In the genomic region with DNA sequence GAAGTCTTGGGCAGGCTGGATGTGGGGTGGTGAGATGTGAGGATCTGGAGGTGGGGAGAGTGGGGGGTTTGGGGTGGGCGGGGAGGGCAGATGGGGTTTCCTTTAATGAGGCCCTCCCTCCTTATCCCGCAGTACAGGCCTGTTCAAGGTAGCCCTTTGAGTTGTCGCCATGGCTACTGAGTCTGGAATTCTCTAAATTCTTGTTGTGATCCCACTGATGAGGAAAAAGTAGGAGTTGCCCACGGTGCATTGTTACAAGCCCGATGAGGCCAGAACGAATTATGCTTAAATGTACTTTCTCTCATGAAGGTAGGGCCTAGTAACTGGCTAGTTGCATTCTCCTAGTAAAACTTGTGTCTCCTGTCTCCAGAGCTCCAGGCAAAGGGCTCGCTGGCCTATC, we compare ENCODE assay signal across 24 mouse cellular contexts. TPM values are rescaled to one million over a fixed set of nuclear protein-coding genes. Genes with fewer than 3 reads are reported as not detected.
DNase-seq lines count a peak whose midpoint lies in the region; ATAC-seq lines count a peak whose summit lies in the region.
"Had no signal": no experiment of that assay in that cellular context is flagged by ENCODE, and none has a peak within 500 bp of the region (broad histone marks: within the 10 kb centered on the region; RNA-seq: fewer than 3 reads in every experiment).

No protein-coding gene starts in this region.

- intact Hi-C loops in heart, postnatal 36 days (cut with DNase I) = no loop called here

- H3K27ac ChIP-seq in forebrain, embryonic 11.5 days (ENCODE audit: low read depth, low read length) = 0 out of 2 replicates have a peak overlapping the region, but pooled peaks have one; percentile 37
- H3K27ac ChIP-seq in forebrain, embryonic 13.5 days = no peak overlapping the region
- peak overlapping the region; percentile 55 for H3K27ac ChIP-seq in midbrain, embryonic 10.5 days (replicated peaks)
- H3K27ac ChIP-seq in midbrain, embryonic 16.5 days (ENCODE audit: low read length) = no peak overlapping the region
- H3K27ac ChIP-seq in intestine, embryonic 15.5 days = no peak overlapping the region
- H3K27ac ChIP-seq: embryonic facial prominence, embryonic 13.5 days; gastrocnemius, adult 2 months; hindbrain, embryonic 12.5 days; hindbrain, postnatal 0 days had no signal

- 29% methylated on average over 7 of the region's 7 CpGs for WGBS in forebrain, embryonic 11.5 days
- WGBS in forebrain, embryonic 13.5 days = 19% methylated on average over 7 of the region's 7 CpGs
- WGBS in midbrain, embryonic 10.5 days = 29% methylated on average over 7 of the region's 7 CpGs
- WGBS in midbrain, embryonic 16.5 days = 19% methylated on average over 7 of the region's 7 CpGs
- WGBS in intestine, embryonic 15.5 days = 57% methylated on average over 7 of the region's 7 CpGs

- 0 out of 2 replicates have a peak, but pooled peaks have one; percentile 36 for ATAC-seq in forebrain, embryonic 11.5 days (replicated peaks; ENCODE audit: low FRiP score)
- no peak for ATAC-seq in forebrain, embryonic 13.5 days
- ATAC-seq in midbrain, embryonic 16.5 days = no peak
- no peak for ATAC-seq in intestine, embryonic 15.5 days
- ATAC-seq: hindbrain, postnatal 0 days; intestine, embryonic 16.5 days; Patski had no signal

- H3K36me3 ChIP-seq in forebrain, embryonic 11.5 days (ENCODE audit: control insufficient read depth, insufficient read depth, low read length) = no peaks in the 10 kb centered on the region
- H3K36me3 ChIP-seq in forebrain, embryonic 13.5 days (ENCODE audit: poor library complexity, severe bottlenecking) = no peaks in the 10 kb centered on the region
- no peaks in the 10 kb centered on the region for H3K36me3 ChIP-seq in midbrain, embryonic 10.5 days
- H3K36me3 ChIP-seq in midbrain, embryonic 16.5 days (ENCODE audit: control insufficient read depth, insufficient read depth, low read length) = no peaks in the 10 kb centered on the region
- no peaks in the 10 kb centered on the region for H3K36me3 ChIP-seq in intestine, embryonic 15.5 days
- H3K36me3 ChIP-seq: embryonic facial prominence, embryonic 13.5 days; heart, embryonic 12.5 days; hindbrain, embryonic 12.5 days had no signal

- H3K9ac ChIP-seq in forebrain, embryonic 11.5 days (ENCODE audit: low read length) = no peak overlapping the region
- H3K9ac ChIP-seq in forebrain, embryonic 13.5 days = no peak overlapping the region
- H3K9ac ChIP-seq in midbrain, embryonic 16.5 days (ENCODE audit: low read depth, low read length) = no peak overlapping the region
- H3K9ac ChIP-seq in intestine, embryonic 15.5 days = no peak overlapping the region
- H3K9ac ChIP-seq: embryonic facial prominence, embryonic 13.5 days; heart, embryonic 12.5 days; hindbrain, embryonic 12.5 days had no signal

- H3K4me1 ChIP-seq in forebrain, embryonic 11.5 days (replicated peaks; ENCODE audit: control insufficient read depth, insufficient read depth, low read length) = 0 out of 2 replicates have a peak, but pooled peaks cover 2% of the 10 kb centered on the region
- no peaks in the 10 kb centered on the region for H3K4me1 ChIP-seq in forebrain, embryonic 13.5 days
- peaks cover 9% of the 10 kb centered on the region for H3K4me1 ChIP-seq in midbrain, embryonic 10.5 days
- no peaks in the 10 kb centered on the region for H3K4me1 ChIP-seq in midbrain, embryonic 16.5 days (ENCODE audit: control insufficient read depth, insufficient read depth, low read length)
- H3K4me1 ChIP-seq in intestine, embryonic 15.5 days (replicated peaks) = no peaks in the 10 kb centered on the region
- H3K4me1 ChIP-seq: embryonic facial prominence, embryonic 13.5 days; heart, embryonic 12.5 days; hindbrain, embryonic 12.5 days had no signal

- DNase-seq in forebrain, embryonic 11.5 days (ENCODE audit: low spot score) = no peak
- peak; percentile 25 for DNase-seq in midbrain, embryonic 10.5 days (ENCODE audit: low spot score)
- peak; percentile 22 for DNase-seq in embryo, embryonic 11 days
- DNase-seq in heart, postnatal 36 days = no peak
- DNase-seq in right cerebral cortex, postnatal 25 days = no peak
- DNase-seq: adrenal gland, adult 8-10 months; adrenal gland, postnatal 36 days; cerebellum, adult 11 months; cerebellum, adult 8-10 months; cerebellum, postnatal 14 days; gastrocnemius, adult 2 months; gastrocnemius, postnatal 25 days; kidney, adult 2 months had no signal

- H3K4me3 ChIP-seq in forebrain, embryonic 11.5 days (ENCODE audit: low read depth, low read length) = no peak overlapping the region
- no peak overlapping the region for H3K4me3 ChIP-seq in forebrain, embryonic 13.5 days
- H3K4me3 ChIP-seq in midbrain, embryonic 10.5 days = no peak overlapping the region
- H3K4me3 ChIP-seq in midbrain, embryonic 16.5 days (ENCODE audit: low read depth, low read length) = no peak overlapping the region
- no peak overlapping the region for H3K4me3 ChIP-seq in intestine, embryonic 15.5 days (replicated peaks)
- H3K4me3 ChIP-seq: embryonic facial prominence, embryonic 13.5 days; gastrocnemius, adult 2 months; heart, embryonic 12.5 days; hindbrain, embryonic 12.5 days had no signal

- no peaks in the 10 kb centered on the region for H3K9me3 ChIP-seq in forebrain, embryonic 11.5 days (ENCODE audit: control insufficient read depth, low read length)
- no peaks in the 10 kb centered on the region for H3K9me3 ChIP-seq in forebrain, embryonic 13.5 days (replicated peaks)
- H3K9me3 ChIP-seq in midbrain, embryonic 10.5 days (replicated peaks) = 0 out of 2 replicates have a peak, but pooled peaks cover 3% of the 10 kb centered on the region
- no peaks in the 10 kb centered on the region for H3K9me3 ChIP-seq in midbrain, embryonic 16.5 days (replicated peaks; ENCODE audit: control insufficient read depth, low read length, poor library complexity, severe bottlenecking)
- no peaks in the 10 kb centered on the region for H3K9me3 ChIP-seq in intestine, embryonic 15.5 days
- H3K9me3 ChIP-seq: embryonic facial prominence, embryonic 13.5 days; hindbrain, embryonic 12.5 days had no signal

- no peak overlapping the region for H3K4me2 ChIP-seq in forebrain, embryonic 11.5 days (ENCODE audit: low read depth, low read length, severe bottlenecking)
- H3K4me2 ChIP-seq in forebrain, embryonic 13.5 days = no peak overlapping the region
- H3K4me2 ChIP-seq in midbrain, embryonic 16.5 days (ENCODE audit: low read length) = no peak overlapping the region
- no peak overlapping the region for H3K4me2 ChIP-seq in intestine, embryonic 15.5 days (replicated peaks)
- H3K4me2 ChIP-seq: embryonic facial prominence, embryonic 13.5 days; heart, embryonic 12.5 days; hindbrain, embryonic 12.5 days had no signal

- no peaks in the 10 kb centered on the region for H3K27me3 ChIP-seq in forebrain, embryonic 11.5 days (ENCODE audit: control insufficient read depth, insufficient read depth, low read length)
- H3K27me3 ChIP-seq in forebrain, embryonic 13.5 days = no peaks in the 10 kb centered on the region
- no peaks in the 10 kb centered on the region for H3K27me3 ChIP-seq in midbrain, embryonic 10.5 days (ENCODE audit: low read depth, poor library complexity, severe bottlenecking)
- no peaks in the 10 kb centered on the region for H3K27me3 ChIP-seq in midbrain, embryonic 16.5 days (ENCODE audit: control insufficient read depth, insufficient read depth, low read depth, low read length)
- H3K27me3 ChIP-seq in intestine, embryonic 15.5 days (replicated peaks) = no peaks in the 10 kb centered on the region
- H3K27me3 ChIP-seq: embryonic facial prominence, embryonic 13.5 days; heart, embryonic 12.5 days; hindbrain, embryonic 12.5 days had no signal

RNA-seq across cellular contexts. Expression of a gene that starts 21.5 kb away (rescaled TPM):
- polyA plus RNA-seq in forebrain, embryonic 11.5 days (2014; fragmentation: Nextera tagmentation; extraction: Ambion mirVana) = 17.9 and 20.3 TPM in 2 replicates
- polyA plus RNA-seq in forebrain, embryonic 13.5 days (2015; fragmentation: Nextera tagmentation; extraction: Ambion mirVana) = 19.0 and 19.2 TPM in 2 replicates
- 12.1 and 12.8 TPM in 2 replicates for polyA plus RNA-seq in midbrain, embryonic 10.5 days (2016; fragmentation: Nextera tagmentation; extraction: Ambion mirVana)
- polyA plus RNA-seq in midbrain, embryonic 16.5 days (2015; fragmentation: Nextera tagmentation; extraction: Ambion mirVana) = 15.1 and 19.1 TPM in 2 replicates
- total RNA-seq in heart, postnatal 36 days (2021) = 10 to 100 TPM in 1 of 2 experiments, 1 to 10 TPM in 1; 9.3 to 12.4 TPM
- 9.9 and 10.5 TPM in 2 replicates for polyA plus RNA-seq in intestine, embryonic 15.5 days (2015; fragmentation: Nextera tagmentation; extraction: Ambion mirVana)

RNA-seq across cellular contexts. Expression of a gene that starts 39.9 kb away (rescaled TPM):
- 9.0 and 10.1 TPM in 2 replicates for polyA plus RNA-seq in forebrain, embryonic 11.5 days (2014; fragmentation: Nextera tagmentation; extraction: Ambion mirVana)
- 6.1 and 7.8 TPM in 2 replicates for polyA plus RNA-seq in forebrain, embryonic 13.5 days (2015; fragmentation: Nextera tagmentation; extraction: Ambion mirVana)
- 7.9 and 8.9 TPM in 2 replicates for polyA plus RNA-seq in midbrain, embryonic 10.5 days (2016; fragmentation: Nextera tagmentation; extraction: Ambion mirVana)
- polyA plus RNA-seq in midbrain, embryonic 16.5 days (2015; fragmentation: Nextera tagmentation; extraction: Ambion mirVana) = 8.3 and 9.0 TPM in 2 replicates
- 1 to 10 TPM; 6.5 to 9.9 TPM for total RNA-seq in heart, postnatal 36 days (2021)
- polyA plus RNA-seq in intestine, embryonic 15.5 days (2015; fragmentation: Nextera tagmentation; extraction: Ambion mirVana) = 6.4 and 6.9 TPM in 2 replicates

RNA-seq across cellular contexts. Expression of a gene that starts 41.9 kb away (rescaled TPM):
- 25.0 and 27.4 TPM in 2 replicates for polyA plus RNA-seq in forebrain, embryonic 11.5 days (2014; fragmentation: Nextera tagmentation; extraction: Ambion mirVana)
- polyA plus RNA-seq in forebrain, embryonic 13.5 days (2015; fragmentation: Nextera tagmentation; extraction: Ambion mirVana) = 38.7 and 42.4 TPM in 2 replicates
- 30.1 and 44.5 TPM in 2 replicates for polyA plus RNA-seq in midbrain, embryonic 10.5 days (2016; fragmentation: Nextera tagmentation; extraction: Ambion mirVana)
- 59.3 and 60.3 TPM in 2 replicates for polyA plus RNA-seq in midbrain, embryonic 16.5 days (2015; fragmentation: Nextera tagmentation; extraction: Ambion mirVana)
- under 1 TPM in 1 of 2 experiments, not detected in 1; 0.19 TPM for total RNA-seq in heart, postnatal 36 days (2021)
- 3.4 and 4.1 TPM in 2 replicates for polyA plus RNA-seq in intestine, embryonic 15.5 days (2015; fragmentation: Nextera tagmentation; extraction: Ambion mirVana)
- total RNA-seq: common myeloid progenitor, adult 5-6 weeks; granulocyte monocyte progenitor cell, adult 5-6 weeks had no signal

Comparison
In these comparisons a context has a peak if more than half of its experiments do, and no peak if none do; other contexts are left out.
1. H3K27ac ChIP-seq: peak in forebrain, embryonic 11.5 days (single experiment) and midbrain, embryonic 10.5 days (single experiment); none in forebrain, embryonic 13.5 days (single experiment), midbrain, embryonic 16.5 days (single experiment) and intestine, embryonic 15.5 days (single experiment).
2. DNase-seq: peak in midbrain, embryonic 10.5 days (single experiment) and embryo, embryonic 11 days (single experiment); none in forebrain, embryonic 11.5 days (single experiment), heart, postnatal 36 days (0 of 2) and right cerebral cortex, postnatal 25 days (single experiment).